Mouse (Mus musculus) midbrain, embryonic 15.5 days (tissue): ENCODE measurements at regions not wholly inside any gene's neighbourhood (a gene's known extent, or its start where the extent isn't known, plus 50 kb on each side); places are given as distances from the start of the nearest gene placed in this dataset.
A peak's percentile ranks its signal among the peaks of the same experiment; 100 is the strongest.

Source experiments
- ATAC-seq: fragments of 200-750 bp; cut with Nextera tagmentation; replicated peaks from 2 replicates; pipeline ENCODE4 v1.8.0; 2017; ENCODE audit warnings: moderate TSS enrichment
- H3K27ac ChIP-seq: fragments of 300-500 bp; sonication (generic); 2 replicates; pipeline ENCODE4 v1.5.1; 2015; ENCODE audit warnings: mild to moderate bottlenecking, inconsistent platforms
- H3K27me3 ChIP-seq: fragments of 300-500 bp; sonication (generic); replicated peaks from 2 replicates; pipeline ENCODE4 v1.6.1; 2015; ENCODE audit warnings: inconsistent platforms
- H3K36me3 ChIP-seq: fragments of 300-500 bp; sonication (generic); replicated peaks from 2 replicates; pipeline ENCODE4 v1.6.1; 2015; ENCODE audit warnings: inconsistent platforms
- H3K4me1 ChIP-seq: fragments of 300-500 bp; sonication (generic); 2 replicates; pipeline ENCODE4 v1.6.1; 2015; ENCODE audit warnings: inconsistent platforms
- H3K4me2 ChIP-seq: fragments of 300-500 bp; sonication (generic); 2 replicates; pipeline ENCODE4 v1.6.1; 2015; ENCODE audit warnings: inconsistent platforms, mild to moderate bottlenecking, moderate library complexity
- H3K4me3 ChIP-seq: fragments of 300-500 bp; sonication (generic); 2 replicates; pipeline ENCODE4 v1.5.1; 2015; ENCODE audit warnings: mild to moderate bottlenecking, inconsistent platforms
- H3K9ac ChIP-seq: fragments of 300-500 bp; sonication (generic); 2 replicates; pipeline ENCODE4 v1.6.1; 2015; ENCODE audit warnings: mild to moderate bottlenecking, inconsistent platforms
- H3K9me3 ChIP-seq: fragments of 300-500 bp; sonication (generic); 2 replicates; pipeline ENCODE4 v1.6.1; 2016; ENCODE audit warnings: inconsistent platforms
- WGBS: fragments of 180-500 bp; shearing (Covaris S2); methylation state at CpG from one replicate; pipeline ENCODE4 v1.1.7; 2015; ENCODE audit warnings: mixed read lengths; 5-methylcytosine and 5-hydroxymethylcytosine counted together

DNA sequence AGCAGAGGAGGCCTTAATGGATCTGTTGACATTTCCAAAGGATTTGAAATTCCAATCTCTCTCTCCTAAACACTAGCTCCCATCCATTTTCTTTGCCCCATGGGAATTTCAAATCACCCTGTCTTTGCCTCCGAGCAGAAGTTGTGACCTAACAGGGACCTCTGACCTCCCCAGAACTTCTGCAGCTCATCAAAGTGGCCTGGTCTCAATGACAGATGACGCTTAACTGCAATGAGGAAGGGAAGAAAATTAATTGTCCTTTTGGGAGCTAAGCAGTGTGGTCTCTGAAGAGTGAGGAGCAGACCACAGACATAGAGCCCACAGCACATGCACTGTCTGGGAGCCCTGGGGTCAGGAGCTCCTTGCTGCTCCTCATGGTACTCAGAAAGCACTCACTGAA is 155.3 kb downstream of the Tox3 start:
- WGBS = 64% methylated on average over 2 of the region's 2 CpGs
- no peaks in the 10 kb centered on the region for H3K4me1 ChIP-seq
- H3K9me3 ChIP-seq = no peaks in the 10 kb centered on the region
- no peak overlapping the region for H3K9ac ChIP-seq
- no peaks in the 10 kb centered on the region for H3K27me3 ChIP-seq
- no peak overlapping the region for H3K4me3 ChIP-seq
- H3K27ac ChIP-seq = no peak overlapping the region
- no peak overlapping the region for H3K4me2 ChIP-seq
- no peak for ATAC-seq
- no peaks in the 10 kb centered on the region for H3K36me3 ChIP-seq

DNA sequence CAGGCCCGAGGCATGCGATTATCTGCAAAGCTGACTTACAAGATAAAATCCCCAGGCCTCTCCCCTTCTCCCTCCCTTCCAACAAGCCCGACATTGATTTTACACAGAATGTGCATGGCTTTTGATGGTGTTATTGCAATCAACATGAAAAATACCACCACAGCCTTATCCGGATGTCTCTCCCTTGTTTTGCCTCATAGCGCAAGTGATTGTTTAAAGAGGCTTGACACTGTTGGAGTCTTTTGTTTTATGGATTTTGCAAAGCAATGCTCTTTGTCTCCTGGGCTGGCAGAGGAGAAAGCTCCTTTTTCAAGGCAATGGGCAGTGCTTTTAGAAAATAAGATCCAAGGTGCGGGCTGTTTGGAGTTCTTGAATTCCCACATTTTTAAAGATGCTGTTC is 165.3 kb downstream of the Tox3 start:
- Histone ChIP-seq H3K27ac (no peak overlapping the region), H3K9ac (no peak overlapping the region), H3K4me3 (no peak overlapping the region), H3K9me3 (no peaks in the 10 kb centered on the region), H3K27me3 (no peaks in the 10 kb centered on the region), H3K4me1 (0 out of 2 replicates have a peak, but pooled peaks cover 4% of the 10 kb centered on the region), H3K4me2 (no peak overlapping the region), H3K36me3 (no peaks in the 10 kb centered on the region)
- 31% methylated on average over 6 of the region's 6 CpGs for WGBS
- no peak for ATAC-seq

DNA sequence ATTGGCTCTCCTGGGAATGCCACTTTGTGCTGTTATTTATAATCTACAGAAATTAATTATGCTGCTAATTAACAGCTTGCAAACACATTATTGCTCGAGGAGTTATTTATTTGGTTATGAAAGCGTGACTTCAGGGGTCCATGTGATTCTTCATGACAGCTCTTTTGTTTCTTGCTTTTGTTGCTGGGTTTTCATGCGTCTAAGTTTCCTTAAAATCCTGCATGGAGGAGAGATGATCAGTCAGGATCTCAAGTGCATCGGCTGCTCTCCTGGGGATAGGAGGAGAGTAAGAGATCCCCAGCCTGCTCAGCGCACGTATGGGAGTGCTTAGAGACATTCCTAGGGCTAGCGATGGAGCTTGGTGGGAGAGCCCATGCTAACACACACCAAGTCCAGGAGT is 171.4 kb downstream of the Tox3 start:
- WGBS = 18% methylated on average over 7 of the region's 7 CpGs
- H3K27ac ChIP-seq = no peak overlapping the region
- ATAC-seq = no peak

DNA sequence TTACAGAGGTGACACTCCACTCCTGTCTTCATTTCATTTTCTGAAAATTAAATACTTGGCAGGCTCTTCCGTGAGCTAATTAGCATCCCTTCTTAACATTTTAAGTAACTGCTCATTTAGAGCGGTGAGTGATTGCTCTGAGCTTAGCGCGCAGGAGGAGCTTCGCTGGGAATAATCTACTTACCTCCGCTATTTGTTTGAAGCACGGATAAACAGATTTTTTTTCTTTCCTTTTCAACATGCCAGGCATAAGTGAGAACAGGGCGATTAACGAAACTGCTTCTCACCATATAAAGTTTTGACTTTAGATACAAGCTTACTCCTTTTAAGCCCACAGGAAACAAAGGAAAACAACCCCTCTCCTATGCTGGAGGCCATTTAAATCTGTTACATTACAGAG is 171.8 kb downstream of the Tox3 start:
- 8% methylated on average over 9 of the region's 9 CpGs for WGBS

More for the DNA sequence above, 171.4 kb downstream of the Tox3 start:
- H3K9ac ChIP-seq = no peak overlapping the region
- H3K4me1 ChIP-seq = peaks cover 16% of the 10 kb centered on the region
- H3K4me2 ChIP-seq = no peak overlapping the region
- no peaks in the 10 kb centered on the region for H3K36me3 ChIP-seq
- H3K9me3 ChIP-seq = no peaks in the 10 kb centered on the region
- H3K4me3 ChIP-seq = no peak overlapping the region
- H3K27me3 ChIP-seq = no peaks in the 10 kb centered on the region

DNA sequence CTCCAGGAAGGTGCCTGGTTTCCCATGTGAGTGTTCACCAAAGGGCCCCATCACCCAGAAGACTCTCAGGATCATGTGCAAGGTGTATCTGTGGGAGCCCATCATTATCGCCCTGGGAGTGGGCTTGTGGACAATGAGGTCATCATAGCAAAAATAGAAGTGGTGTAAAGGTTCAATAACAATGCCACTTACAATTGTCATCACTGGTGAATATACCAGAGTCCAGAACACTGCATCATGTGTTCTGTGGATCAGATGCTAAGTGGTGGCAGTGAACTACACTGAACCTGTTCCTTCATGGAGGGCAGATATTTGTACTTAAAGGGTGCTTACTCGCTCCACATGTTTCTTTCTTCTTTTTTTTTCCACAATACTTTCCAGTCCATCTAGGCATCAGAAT is 181.5 kb downstream of the Tox3 start:
- H3K9ac ChIP-seq = no peak overlapping the region
- WGBS = 93% methylated on average over 2 of the region's 2 CpGs
- H3K27me3 ChIP-seq = no peaks in the 10 kb centered on the region
- no peak overlapping the region for H3K4me2 ChIP-seq
- H3K9me3 ChIP-seq = no peaks in the 10 kb centered on the region
- ATAC-seq = no peak
- H3K4me3 ChIP-seq = no peak overlapping the region
- H3K27ac ChIP-seq = no peak overlapping the region
- no peaks in the 10 kb centered on the region for H3K36me3 ChIP-seq
- H3K4me1 ChIP-seq = no peaks in the 10 kb centered on the region

More for the DNA sequence above, 171.8 kb downstream of the Tox3 start:
- H3K4me2 ChIP-seq = peak overlapping the region; percentile 14; the same call in 1 of the 2 replicates
- no peaks in the 10 kb centered on the region for H3K9me3 ChIP-seq
- no peak overlapping the region for H3K9ac ChIP-seq
- H3K4me1 ChIP-seq = peaks cover 16% of the 10 kb centered on the region
- no peaks in the 10 kb centered on the region for H3K27me3 ChIP-seq
- no peaks in the 10 kb centered on the region for H3K36me3 ChIP-seq
- H3K4me3 ChIP-seq = no peak overlapping the region
- ATAC-seq = no peak
- H3K27ac ChIP-seq = no peak overlapping the region

DNA sequence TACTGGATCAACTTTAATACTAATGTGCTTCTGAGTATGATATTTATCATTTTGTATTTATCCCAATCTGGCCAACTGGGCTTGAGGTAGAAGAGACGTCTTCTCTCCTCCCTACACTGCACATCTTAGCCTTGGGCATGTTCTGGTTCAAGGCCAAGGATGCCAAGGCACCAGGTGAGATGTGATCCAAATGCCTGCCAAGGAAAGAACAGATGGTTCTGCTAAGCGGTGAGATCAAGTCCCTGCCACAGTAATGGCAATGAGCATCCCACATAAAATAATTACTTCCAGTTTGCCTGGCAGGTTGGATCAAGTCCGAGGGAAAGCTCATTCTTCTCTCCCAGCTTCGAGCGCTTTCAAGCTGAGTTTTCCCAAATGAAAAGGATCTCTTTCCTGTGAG is 196.7 kb downstream of the Tox3 start:
- no peak overlapping the region for H3K27ac ChIP-seq
- no peaks in the 10 kb centered on the region for H3K9me3 ChIP-seq
- ATAC-seq = no peak
- WGBS = 82% methylated on average over 5 of the region's 5 CpGs
- H3K27me3 ChIP-seq = no peaks in the 10 kb centered on the region
- no peak overlapping the region for H3K4me3 ChIP-seq
- no peak overlapping the region for H3K4me2 ChIP-seq
- 0 out of 2 replicates have a peak, but pooled peaks cover 4% of the 10 kb centered on the region for H3K4me1 ChIP-seq
- no peaks in the 10 kb centered on the region for H3K36me3 ChIP-seq
- no peak overlapping the region for H3K9ac ChIP-seq

DNA sequence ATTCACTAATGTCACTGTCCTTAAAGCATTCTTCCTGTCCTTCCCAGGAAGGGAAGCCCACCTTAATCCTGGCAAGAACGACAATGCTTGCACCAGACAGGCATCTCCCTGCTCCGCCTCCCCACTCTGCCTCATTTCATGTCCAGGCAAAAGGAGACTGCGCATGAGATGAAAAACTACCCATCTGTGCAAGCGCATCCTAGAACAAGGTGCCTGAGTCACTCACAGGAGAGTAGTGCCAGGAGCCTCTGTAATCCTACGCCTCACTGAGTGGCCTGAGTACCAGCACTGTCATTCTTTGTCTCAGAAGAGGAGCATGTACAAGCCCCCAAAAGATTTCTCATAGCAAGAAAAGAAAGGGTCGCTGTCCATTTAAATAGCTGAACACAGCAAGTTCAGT is 198.2 kb downstream of the Tox3 start:
- Histone ChIP-seq H3K4me1 (0 out of 2 replicates have a peak, but pooled peaks cover 4% of the 10 kb centered on the region), H3K9me3 (no peaks in the 10 kb centered on the region), H3K27me3 (no peaks in the 10 kb centered on the region), H3K9ac (no peak overlapping the region), H3K36me3 (no peaks in the 10 kb centered on the region), H3K4me2 (no peak overlapping the region), H3K4me3 (no peak overlapping the region), H3K27ac (no peak overlapping the region)
- 41% methylated on average over 6 of the region's 6 CpGs for WGBS
- no peak for ATAC-seq

DNA sequence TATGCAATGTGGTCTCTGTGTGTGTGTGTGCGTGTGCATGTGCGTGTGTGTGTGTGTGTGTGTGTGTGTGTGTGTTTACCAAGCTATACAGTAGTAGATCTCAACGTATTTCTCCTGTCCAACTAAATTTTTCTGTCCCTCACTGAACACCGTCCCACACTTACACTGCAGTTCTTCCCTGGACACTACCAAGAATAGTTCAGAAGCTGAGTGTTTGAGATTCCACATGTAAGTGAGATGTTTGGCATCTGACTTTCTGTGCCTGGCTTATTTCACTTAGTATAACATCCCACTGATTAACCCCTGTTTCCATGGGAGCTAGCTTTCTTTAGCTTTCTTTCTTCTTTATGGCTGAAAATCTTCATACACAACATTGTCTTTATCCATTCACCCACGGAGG is 213.5 kb downstream of the Tox3 start:
- WGBS = 82% methylated on average over 5 of the region's 5 CpGs

DNA sequence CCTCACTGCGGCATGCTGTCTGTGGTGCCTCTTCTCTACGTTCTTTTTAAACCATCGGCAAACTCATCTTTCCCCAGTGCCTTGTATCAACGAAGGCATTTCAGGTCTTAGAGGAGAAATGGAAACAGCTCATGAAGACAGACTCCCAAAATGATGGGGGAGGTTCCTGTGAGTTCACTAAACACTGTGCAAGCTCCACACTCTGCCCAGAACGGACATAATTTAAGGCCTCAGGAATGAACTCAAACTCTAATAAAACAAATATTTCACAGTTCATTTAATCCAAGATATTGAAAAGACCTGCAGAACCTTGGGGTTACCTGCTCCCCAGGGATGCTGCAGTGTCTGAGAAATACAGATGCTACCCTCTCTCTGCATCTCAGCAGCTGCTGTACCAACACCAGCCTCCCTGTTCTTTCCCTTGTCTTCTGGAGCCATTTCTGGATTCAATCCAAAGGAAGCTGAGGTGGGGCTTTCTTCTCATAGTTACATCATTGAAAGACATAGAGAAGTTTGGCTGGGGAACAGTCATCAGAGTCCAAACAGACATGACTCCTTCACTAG is 217.4 kb downstream of the Tox3 start:
- no peak overlapping the region for H3K4me2 ChIP-seq
- H3K4me3 ChIP-seq = no peak overlapping the region
- no peak overlapping the region for H3K9ac ChIP-seq
- ATAC-seq = no peak
- H3K27ac ChIP-seq = no peak overlapping the region
- no peaks in the 10 kb centered on the region for H3K36me3 ChIP-seq
- no peaks in the 10 kb centered on the region for H3K27me3 ChIP-seq
- 85% methylated on average over 5 of the region's 5 CpGs for WGBS
- no peaks in the 10 kb centered on the region for H3K9me3 ChIP-seq
- H3K4me1 ChIP-seq = no peaks in the 10 kb centered on the region

More for the DNA sequence above, 213.5 kb downstream of the Tox3 start:
- Histone ChIP-seq H3K27me3 (no peaks in the 10 kb centered on the region), H3K4me2 (no peak overlapping the region), H3K27ac (no peak overlapping the region), H3K9me3 (no peaks in the 10 kb centered on the region), H3K4me1 (no peaks in the 10 kb centered on the region), H3K4me3 (no peak overlapping the region), H3K36me3 (no peaks in the 10 kb centered on the region), H3K9ac (no peak overlapping the region)
- no peak for ATAC-seq

DNA sequence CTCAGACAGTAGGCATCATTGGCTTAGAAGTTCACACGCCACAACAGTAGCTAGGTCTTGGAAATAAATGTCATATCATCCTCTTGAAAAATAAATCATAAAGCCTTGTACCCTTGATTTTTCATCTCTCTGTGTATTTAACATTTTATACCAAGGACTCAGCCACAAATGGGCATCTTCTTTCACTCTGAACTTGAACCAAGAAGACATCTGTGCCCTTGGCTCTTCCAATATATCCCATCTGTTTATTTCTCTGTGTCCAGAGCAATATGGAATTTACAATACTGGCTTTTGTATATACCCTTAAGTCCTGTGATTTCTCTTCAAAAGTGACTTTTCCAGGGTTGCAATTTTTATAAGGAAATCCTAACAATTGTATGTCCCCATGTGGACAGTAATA is 222.7 kb downstream of the Tox3 start:
- ATAC-seq = no peak
- H3K9me3 ChIP-seq = no peaks in the 10 kb centered on the region
- no peak overlapping the region for H3K27ac ChIP-seq
- no peaks in the 10 kb centered on the region for H3K4me1 ChIP-seq
- 92% methylated on average over 1 of the region's 1 CpGs for WGBS
- no peak overlapping the region for H3K4me2 ChIP-seq
- no peaks in the 10 kb centered on the region for H3K27me3 ChIP-seq
- no peak overlapping the region for H3K4me3 ChIP-seq
- no peaks in the 10 kb centered on the region for H3K36me3 ChIP-seq
- H3K9ac ChIP-seq = no peak overlapping the region

DNA sequence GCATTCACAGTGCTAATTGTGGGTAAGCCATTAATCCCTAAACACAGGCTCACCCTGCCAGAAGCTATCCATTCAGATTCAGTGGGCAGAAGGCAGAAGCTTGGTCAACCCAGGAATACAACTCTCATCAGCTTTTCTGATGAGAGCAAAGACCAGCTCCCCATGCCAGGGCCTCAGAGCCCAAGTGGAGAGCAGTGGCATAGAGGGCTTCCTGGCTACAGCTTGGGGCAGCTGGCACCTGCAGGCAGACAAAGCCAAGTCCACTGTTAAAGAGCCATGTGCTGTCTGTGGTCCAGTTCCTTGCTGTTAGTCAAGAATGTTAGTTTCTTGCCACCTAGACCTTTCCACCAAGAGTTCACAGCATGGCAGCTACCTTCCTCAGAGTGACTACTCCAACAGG is 225.0 kb downstream of the Tox3 start:
- Histone ChIP-seq H3K9me3 (no peaks in the 10 kb centered on the region), H3K9ac (no peak overlapping the region), H3K27me3 (no peaks in the 10 kb centered on the region), H3K4me3 (no peak overlapping the region), H3K27ac (no peak overlapping the region), H3K4me1 (no peaks in the 10 kb centered on the region), H3K4me2 (no peak overlapping the region), H3K36me3 (no peaks in the 10 kb centered on the region)
- no peak for ATAC-seq

DNA sequence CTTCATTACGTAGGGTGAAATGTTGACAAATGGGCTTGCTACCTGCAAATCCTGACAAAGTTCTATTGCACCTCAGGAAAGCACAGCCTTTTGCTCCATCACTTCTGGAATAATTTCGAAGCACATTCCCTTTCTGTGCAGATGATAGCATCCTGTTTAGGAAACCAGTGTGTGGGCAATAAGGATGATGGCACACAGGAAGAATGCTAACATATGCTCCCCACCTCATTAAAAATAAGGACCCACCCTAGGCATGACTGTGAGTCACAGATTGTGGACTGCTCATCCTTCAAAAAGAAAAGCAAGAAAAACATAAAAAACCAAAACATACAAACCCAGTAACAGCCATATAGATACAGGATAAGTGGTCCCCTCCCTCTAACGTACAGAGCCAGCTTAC is 226.2 kb downstream of the Tox3 start:
- Histone ChIP-seq H3K4me2 (no peak overlapping the region), H3K36me3 (no peaks in the 10 kb centered on the region), H3K4me1 (no peaks in the 10 kb centered on the region), H3K9ac (no peak overlapping the region), H3K27me3 (no peaks in the 10 kb centered on the region), H3K4me3 (no peak overlapping the region), H3K9me3 (no peaks in the 10 kb centered on the region), H3K27ac (no peak overlapping the region)
- ATAC-seq = no peak
- WGBS = 73% methylated on average over 3 of the region's 3 CpGs

DNA sequence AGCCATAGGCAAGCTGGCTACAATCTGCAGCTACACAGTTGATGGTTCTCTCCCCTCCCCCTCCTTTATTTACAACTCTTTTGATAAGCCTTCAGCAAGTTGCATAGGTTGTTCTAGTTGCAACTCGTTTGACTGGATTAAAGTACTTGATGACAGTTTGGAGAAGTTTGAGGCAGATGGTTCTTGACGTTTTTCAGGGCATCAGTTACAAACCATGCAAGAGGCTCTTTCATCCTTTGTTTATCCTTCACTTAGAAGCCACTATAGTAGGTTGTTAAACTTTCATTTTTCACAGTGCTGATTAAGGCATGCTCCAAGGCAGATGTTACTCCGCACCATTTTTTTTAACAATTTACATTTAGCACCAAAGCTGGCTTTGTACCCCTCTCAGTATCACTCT is 227.1 kb downstream of the Tox3 start:
- Histone ChIP-seq H3K4me3 (no peak overlapping the region), H3K4me1 (no peaks in the 10 kb centered on the region), H3K9me3 (no peaks in the 10 kb centered on the region), H3K27me3 (no peaks in the 10 kb centered on the region), H3K4me2 (no peak overlapping the region), H3K36me3 (no peaks in the 10 kb centered on the region), H3K9ac (no peak overlapping the region), H3K27ac (no peak overlapping the region)
- WGBS = 25% methylated on average over 3 of the region's 3 CpGs
- ATAC-seq = no peak
